Mouse (Mus musculus) kidney, adult 8-10 months (tissue): ENCODE results near the gene 6330403K07Rik.

Source experiments
- DNase-seq, 2 experiments: peaks; one replicate each; pipeline ENCODE4 v3.0.0; 2022

Gene 6330403K07Rik

DNA sequence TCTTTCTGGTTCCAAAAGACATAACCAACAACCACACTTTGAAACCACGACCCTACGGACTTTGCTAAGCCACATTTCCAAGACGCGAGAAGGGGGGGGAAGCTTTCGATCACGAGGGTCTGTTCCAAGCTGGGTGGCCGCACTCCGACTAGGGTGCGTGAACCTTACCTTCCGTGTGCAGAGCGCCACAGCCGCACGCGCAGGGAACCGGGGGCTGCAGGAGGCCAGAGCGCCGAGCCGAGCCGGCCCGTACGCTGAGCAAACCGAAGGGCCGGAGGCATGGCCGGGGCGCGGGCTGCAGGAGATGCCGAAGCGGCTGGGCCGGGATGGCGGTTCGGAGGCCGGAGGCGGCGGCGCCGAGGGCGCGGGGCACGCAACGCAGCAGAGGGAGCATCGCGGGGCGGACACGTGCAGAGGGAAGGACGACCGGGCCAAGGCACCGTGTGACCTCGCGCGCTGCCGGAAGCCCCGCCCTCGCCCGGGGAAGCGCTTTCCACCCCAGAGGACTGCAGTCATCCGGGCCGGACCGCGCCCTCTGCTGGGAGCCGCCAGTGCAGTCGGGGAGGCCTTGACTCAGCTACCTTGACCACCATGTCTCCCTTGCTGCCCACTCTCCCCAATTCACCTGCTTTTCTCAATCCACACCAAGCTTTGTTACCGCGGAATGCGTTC lies 50.6 kb downstream of the 6330403K07Rik start, which contains the start of gene C1qbp:
Gene C1qbp, minus strand, starts transcription at position 470 of the 672 bp plus-strand sequence.
- DNase-seq = peak; percentile 91 to 94

DNA sequence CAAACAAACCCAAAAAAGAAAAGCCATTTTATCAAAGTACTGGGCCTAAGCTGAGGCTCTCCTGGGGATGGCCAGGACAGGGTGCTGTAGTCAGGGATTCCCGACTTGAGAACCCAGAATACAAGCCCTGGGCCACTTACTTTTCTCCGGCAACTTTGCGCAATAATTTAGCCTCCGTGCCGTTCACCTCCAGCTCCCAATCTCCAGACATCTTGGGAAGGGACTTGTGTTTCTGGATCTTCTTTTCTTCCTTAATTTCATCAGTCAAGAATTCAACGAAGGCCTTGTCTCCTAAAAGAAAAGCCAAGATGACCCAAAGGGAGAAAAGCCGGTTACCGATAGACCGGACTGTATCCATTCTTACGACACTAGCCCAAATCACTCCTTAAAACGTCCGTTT lies 51.3 kb downstream of the 6330403K07Rik start:
- DNase-seq = no peak
